Mouse (Mus musculus): Measurements from ENCODE around the gene Rasgef1b.

Gene Rasgef1b

DNA sequence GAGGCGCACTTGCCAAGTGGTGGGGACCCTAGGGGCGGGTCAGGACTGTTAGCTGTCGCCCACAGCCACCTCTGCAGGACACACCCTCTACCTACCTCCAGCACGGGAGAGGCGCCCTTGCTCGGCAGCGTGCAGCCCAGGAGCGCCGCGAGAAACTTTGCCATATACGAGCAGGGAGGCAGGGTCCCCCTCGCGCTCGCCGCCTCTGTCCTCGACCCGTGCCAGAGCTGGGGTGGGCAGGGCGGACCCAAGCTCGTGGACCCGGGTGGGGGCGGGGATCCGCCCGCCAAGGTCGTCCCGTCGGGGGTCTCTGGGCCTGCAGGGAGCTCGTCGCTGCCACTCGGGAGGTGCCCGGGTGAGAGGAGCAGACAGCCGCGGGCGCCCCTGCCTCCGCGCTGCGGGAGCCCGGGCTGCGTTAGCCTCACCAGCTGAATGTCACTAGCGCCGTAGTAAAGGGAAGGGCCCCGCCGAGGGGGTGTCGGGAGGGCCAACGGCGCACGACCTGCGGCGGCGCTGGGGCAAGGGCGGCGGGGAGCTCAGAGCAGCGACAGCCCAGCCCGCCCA, at the start of gene Rasgef1b:
TSS of gene Rasgef1b (minus strand) at position 417 of the 564 bp plus-strand sequence.
- DNase-seq = peak; percentile 68

DNA sequence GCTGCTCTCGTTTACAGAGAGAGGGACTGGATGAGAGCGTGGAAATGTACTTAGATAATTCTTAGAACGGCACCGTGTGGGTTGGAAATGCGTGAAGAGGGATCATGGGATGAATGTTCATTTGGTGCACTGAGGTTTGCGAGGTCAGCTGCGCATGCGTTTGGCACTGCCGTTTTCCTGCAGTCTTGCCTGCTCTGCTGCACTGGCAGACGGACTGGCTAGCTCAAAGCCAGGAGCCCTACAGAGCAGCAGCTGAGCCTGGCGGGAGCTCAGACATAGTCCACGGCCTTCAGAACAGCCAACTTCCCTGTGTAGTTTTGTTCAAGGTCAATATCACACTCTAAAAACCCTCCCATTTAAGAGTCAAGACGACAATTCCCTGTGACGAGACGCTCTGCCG, 46.5 kb upstream of the Rasgef1b start:
- DNase-seq = no peak

DNA sequence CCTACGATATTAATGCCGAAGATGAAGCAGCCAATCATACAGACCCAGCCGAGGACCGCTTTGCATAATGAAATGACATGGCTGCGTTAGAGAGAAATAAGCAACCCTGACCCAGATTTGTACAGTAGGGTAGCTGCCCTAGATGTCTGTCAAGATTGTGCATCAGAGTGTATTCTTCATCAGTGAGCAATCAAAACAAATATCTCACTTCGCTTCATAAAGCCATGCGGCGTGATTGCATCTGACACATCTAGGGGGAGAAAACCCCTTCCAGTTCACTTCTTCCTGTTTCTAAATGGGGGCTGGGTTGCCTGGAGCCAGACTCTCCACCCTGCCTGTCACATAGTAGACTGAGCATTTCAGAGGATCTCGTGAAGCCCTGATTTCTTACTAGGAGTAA, 44.4 kb upstream of the Rasgef1b start:
- no peak for DNase-seq

DNA sequence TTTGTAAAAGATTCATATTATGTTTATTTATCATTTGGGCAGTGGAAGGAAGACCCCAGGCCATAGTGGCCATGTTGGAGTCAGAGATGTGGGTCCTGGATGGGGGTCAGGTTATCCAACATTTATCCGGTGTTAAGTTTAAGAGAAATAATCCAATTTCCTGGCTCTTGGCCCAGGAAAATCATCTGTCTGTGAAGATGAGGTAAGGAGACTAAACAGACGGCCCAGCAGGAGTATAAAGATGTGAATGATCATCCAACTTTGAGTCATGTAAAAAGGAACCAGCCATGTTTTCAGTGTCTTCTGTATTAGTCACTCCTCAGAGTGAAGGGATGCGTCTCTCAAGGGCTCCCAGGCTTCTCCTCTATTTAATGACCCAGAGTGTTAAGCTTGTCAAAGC, 35.4 kb upstream of the Rasgef1b start:
- no peak for DNase-seq

DNA sequence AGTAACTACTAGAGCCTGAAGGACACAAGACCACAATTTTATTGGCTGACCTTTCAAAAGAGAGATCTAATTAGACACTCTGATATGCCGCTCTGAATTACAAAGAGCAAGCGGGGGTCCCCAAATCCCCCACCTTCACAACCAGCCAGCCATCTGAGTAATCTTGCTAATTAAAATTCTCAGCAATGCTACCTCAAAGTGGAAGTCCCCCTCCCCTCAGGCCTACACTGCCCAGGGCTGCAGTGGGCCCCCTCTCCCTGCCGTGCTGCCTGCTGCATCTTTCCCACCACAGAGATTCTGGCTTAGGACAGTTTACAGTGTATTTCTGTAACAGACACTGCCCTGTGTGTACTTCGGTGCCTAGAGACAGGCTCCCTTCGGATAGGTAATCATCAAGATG, 30.0 kb upstream of the Rasgef1b start:
- DNase-seq = no peak

DNA sequence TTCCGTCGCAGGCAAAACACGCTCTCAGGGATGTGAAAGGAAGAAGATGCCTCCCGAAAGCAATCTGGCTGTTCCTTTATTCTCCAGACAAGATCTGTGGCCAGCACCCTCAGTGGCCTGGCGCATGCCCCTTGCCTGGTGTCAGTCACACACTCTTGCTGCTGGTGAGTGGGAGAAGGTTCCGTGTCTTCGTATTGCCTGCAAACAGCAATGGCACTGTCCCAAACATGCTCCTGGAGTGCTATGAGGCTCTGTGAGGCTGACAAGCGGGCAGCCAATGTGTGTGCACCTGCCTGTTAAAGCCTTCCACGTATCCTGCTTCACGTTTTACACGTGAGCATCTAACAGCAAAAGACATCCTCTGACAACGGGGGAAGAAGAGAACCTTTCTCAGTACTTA, 25.0 kb upstream of the Rasgef1b start:
- no peak for DNase-seq

DNA sequence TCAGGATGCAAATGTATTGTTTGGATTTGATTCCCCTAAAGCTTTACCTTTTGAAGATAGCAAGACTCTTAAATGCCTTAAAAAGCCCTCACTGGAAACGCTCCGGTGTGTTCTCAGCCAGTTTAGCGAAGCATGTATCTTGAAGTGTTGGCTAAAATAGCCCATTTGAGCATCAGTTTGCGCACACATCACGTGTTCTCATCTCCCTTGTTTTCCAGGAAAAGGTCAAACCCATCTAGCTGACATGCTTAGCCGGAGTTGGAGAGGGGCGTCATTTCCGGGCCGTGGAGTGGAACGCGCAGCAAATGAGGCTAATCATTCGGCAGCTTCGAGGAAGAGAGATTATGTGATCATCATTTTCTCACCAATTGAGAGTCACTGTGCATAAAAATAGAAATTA, 24.5 kb upstream of the Rasgef1b start:
- DNase-seq = no peak

DNA sequence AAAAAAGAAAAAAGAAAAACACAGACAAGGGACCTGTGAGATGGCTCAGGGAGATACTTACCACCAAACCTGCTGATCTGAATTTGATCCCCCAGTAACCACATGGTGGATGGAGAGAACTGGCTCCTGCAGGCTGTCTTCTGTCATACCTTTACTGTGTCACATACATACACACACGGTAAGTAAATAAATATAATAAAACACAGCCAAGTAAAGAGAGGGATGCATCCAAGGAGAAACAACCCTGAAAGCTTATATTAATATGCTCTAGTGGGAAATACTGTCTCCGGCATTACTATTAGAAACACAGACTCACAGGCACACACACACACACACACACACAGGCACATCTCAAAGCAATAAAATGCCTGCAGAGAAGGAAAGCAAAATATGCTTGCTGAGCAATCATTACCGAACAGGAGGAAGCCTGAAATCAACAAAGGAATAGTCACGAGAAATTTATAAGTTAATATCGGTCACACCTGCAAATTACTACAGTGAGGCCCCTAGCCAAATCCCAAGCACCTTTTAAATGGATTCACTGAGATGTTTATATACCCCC, 23.9 kb upstream of the Rasgef1b start:
- DNase-seq = no peak

DNA sequence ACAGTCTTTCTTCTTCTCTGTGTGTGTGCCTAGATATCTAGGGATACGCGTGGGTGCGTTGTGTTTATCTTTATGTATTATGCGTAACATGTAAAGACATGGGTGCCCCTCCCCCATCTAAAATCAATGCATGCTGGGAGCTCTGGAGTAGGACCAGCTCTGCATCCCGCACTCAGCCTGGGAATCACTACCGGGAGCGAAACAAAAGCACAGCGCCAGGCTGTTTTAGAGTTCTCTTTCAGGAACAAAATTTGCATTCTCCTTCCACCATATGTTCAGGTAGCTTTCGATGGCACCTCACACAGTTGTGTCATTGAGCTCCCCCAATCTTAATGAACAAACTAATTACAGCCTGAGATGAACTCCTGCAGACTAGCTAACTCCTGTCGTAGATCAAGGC, 19.6 kb upstream of the Rasgef1b start:
- no peak for DNase-seq

DNA sequence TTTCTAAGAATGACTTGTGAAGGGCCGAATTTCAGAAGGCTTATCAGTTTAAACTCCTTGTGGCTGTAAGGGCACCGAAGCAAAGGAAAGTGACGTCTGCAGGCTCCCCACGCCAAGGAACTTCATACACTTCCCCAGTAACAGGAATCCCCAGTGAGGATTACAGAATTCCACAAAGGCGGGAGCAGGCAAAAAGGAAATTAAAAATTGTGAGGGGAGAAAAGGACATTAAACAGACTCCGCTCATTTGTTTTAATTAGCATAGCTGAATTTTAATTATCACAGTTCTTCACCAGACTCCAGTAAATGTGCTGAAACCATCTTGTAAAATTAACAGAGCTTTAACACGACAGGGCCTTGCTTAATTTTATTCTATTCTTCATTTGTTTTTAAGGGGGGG, 17.2 kb upstream of the Rasgef1b start:
- DNase-seq = no peak

DNA sequence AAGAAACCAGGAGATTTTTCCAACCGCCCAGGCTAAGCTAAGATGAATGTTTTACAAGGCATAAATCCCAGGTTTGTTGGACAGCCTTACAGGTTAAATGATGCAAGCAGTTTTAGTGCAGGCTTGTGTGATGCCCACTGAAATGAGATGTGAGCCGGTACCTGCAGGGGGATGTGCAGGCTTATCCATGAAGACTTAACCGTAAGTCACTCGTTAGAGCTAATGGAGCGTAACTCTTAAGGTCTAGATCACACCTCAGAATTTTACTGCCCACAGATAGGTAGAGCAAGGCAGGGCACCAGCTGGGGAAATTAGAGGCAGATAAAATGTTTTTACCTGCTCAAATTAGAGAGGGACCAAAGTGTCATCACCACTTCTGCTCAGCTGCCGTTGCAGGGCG, 14.0 kb upstream of the Rasgef1b start:
- no peak for DNase-seq

DNA sequence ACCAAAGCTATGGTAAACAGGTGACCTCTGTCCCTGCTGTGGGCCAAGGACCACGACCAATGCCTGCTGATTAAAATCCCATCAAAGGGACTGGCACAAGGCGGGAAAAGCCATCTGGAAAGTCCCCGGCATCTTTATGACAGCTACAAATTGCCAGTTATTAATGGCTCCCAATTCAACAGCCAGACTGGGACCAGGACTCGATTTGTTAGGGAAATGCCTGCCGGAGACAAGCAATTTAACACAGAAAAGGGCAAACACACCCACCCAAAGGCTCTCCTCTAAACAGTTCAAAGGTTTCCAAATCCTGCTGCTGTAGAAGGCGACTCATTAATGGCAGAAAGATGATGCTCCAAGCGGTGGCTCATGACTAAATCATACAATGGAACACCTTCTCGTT, 13.2 kb upstream of the Rasgef1b start:
- DNase-seq = no peak

DNA sequence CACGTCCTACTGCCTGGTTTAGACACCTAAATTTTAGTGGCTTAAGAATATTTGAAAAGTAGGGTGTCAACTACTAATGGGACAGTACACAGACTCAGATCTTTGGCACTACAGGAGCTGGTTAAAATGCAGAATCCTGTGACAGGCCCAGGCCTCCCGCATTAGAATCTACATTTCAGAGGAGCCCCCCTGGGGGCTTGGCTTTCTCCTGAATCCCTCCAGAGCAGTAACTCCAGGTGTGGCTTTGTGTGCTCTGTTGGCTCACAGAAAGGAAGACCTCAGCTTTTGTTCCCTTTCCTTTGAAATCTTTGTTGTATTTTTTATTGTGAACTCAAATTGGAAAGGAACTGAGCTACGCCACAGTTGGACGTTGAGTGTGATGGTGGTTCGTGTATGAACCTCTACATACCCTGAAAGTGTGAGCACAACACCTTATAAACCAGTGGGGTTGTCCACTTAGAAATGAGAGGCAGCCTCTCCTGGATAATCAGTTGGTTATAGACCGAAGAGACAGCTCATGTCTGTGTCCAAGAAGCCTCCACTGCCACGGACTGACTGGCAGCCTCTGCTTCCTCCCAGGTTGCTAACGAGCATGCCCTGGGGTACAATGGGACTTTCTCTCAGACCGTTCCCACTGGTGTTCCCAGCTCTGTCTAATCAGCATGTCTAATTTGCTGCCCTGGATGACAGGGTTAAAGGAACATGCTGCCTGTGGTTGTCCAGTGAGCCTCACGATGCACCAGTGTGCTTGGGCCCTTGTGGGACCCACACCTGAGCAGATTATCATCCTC, 9.3 kb upstream of the Rasgef1b start:
- no peak for DNase-seq

DNA sequence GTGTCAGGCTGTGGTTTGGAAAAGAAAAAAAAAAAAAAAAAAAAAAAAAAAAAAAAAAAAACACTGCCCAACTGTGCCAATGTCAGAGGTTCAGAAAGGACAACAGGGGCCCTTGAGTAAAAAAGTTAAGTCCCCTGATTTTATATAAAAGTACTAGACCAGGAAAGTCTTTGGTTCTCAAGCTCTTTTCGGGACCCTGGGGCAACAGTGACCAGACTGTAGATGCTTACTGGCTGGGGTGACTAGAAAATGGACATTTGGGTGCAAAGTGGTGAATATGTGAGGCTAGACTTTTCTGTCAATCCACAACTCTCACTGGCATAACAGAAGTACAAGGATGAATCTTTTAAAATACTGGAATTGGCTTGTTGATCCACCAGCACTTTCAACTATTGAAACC, 1.1 kb upstream of the Rasgef1b start:
- no peak for DNase-seq

DNA sequence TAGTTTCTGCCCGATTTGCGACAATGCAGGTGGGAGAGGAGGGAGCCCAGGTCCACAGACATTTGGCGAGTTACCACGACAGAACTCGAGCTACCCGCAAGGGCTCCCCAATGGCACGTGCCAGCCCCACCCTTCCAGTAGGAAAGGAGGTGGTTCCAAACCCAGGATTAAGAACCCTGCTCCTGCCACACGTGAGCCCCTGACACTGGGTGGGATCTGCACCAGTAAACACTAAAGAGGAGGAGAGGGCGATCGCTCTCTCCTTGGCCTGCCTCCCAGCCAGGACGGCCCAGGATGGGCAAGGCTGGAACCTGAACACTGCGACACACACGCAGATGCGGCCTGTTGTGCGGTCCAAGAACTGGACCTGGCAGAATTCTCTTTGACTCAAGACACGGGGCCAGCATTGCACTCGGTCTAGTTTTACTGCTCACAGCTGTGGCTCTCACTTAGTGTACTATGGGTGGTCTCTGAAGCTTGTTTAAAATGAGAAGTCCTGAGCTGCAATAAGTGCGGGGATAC, 557 bp upstream of the Rasgef1b start:
- DNase-seq = peak; percentile 14

DNA sequence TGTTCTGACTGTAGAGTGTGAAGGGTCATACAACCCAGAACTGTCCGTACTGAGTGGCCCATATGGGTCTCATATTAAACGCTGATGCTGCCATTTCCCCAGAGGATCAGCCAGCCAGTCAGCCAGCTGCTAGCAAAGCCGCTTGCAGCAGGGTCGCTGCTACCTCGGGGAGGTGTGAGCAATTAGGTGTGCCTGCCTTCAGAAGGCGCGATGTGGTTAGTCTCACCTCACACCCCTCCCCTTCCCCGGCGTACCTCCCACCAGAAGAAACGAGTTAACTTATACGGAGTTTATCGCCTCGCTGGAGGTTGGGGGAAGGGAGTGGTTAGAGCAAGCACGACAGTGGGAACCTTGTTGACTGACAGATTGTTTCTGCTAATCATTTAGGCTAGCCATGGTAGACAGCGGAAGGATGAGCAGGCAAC, 826 bp downstream of the Rasgef1b start:
- DNase-seq = no peak

DNA sequence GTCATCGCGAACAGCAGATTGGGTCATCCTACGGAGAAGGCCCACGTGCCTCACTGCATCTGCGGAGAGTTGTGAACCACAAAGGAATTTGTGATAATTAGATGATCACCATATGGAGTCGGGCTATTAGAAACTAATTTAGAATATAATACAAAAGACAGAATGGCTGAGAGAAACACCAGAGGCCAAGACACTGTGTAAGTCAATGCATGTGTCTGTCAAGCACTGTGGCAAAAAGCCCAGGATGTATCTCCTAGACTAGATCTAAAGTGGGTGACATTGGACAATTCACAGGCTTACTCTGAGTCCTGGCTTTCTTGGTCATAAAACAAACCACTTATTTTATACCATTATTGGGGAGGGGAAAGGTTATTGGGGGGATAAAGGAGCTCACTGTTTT, 4.9 kb downstream of the Rasgef1b start:
- no peak for DNase-seq

DNA sequence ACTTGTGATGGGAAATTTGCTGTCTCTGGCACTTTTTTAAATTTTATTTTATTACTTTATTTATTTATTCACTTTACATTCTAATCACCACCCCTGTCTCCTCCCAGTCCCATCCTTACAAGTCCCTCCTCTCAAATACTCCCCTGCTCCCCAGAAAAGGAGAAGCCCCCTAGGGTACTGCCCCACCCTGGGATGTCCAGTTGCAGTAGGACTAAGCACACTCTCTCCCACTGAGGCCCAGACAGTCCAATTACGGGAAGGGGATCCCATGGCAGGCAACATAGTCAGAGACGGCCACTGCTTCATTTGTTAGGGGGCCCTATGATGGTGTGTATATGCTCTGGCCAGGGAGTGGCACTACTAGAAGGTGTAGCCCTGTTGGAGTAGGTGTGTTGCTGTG, 6.6 kb downstream of the Rasgef1b start:
- no peak for DNase-seq

DNA sequence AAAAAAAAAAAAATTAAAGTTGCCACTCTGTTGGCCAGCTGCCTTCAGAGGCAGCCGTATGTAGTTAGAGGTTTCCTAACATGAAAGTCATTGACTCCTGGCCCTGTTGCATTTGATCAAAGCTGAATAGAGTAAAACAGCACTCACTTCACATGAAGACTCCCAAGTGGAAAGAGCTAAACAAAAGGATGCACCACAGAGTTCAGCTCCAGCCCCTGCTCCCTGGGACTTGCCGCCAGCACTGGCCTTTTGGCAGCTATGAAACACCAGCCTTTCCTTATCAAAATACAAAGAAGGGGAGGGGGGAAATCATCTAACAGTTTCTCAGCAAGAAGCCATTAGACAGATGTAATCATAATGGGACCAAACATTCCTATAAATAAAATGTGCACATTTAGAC, 8.3 kb downstream of the Rasgef1b start:
- no peak for DNase-seq

DNA sequence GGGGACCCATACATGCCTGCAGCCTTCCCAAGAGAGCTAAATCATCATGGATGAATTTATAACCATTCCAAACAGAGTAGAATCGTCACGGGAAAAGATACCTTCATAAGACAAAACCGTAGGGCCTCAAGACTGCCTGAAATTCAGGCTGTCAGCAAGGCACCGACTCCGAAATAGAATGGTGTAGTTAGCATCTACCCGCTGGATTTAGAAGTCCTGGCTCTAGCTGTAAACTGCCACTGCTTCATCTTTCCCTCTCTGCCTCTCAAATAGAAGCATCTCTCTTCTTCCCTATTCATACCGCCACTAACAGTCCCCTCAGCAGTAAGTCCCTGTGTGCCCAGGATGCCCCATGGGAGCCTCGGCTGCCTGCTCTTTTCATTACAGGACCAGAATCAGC, 10.9 kb downstream of the Rasgef1b start:
- no peak for DNase-seq

DNA sequence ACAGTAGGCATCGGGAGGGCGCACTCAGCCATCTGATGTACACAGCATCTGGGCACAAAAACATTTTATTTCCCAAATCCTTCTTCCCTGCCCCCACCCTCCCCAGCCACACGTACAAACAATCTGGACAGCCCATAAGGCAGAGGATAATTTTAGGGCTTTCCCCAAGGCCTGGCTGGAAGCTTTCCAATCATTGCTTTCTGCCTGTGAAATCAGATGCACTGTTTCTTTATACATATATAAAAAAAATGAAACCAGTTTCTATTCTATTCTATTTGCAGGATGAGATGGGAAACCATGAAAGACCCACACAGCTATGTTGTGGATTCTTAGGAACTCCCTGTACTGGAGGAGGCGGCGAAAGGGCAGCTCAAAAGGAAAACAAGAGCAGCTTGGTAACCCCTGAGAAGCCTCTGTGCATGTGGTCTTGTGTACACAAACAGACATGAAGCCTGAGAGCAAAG, 13.6 kb downstream of the Rasgef1b start:
- DNase-seq = no peak

DNA sequence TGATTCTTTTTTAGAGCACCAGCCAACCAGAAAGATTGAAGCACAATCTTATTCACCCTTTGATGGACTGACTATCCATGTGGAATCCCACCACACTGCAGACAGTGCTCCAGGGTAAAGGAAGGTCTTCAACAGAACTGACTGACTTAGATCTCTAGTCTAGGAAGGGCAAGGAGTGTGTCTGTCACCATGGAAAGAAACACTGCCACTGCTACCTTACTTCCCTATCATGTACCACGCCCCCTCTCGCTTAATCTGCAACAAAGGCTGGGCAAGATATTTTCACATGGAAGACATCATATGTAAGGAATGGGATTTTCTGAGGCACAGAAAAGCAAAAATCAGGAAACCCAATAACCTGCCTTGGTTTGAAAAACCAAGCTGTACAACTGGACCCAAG, 16.9 kb downstream of the Rasgef1b start:
- no peak for DNase-seq

DNA sequence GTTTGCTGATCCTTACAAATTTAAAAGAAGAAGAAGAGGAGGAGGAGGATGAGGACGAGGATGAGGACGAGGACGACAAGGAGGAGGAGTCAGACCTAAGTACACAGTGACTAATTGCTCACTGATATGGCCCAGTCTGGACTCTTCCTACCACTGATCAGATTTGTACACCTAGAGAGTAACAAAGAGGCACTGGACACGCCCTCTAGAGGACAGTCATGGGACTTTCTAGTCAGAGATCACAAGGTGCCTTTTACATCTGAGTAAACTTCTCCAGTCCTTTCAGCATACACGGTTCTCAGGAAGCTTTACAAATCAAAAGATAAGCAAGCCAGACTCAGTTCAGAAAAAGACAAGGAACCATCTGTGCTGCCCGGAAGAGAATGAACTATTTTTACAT, 20.2 kb downstream of the Rasgef1b start:
- DNase-seq = peak; percentile 30

DNA sequence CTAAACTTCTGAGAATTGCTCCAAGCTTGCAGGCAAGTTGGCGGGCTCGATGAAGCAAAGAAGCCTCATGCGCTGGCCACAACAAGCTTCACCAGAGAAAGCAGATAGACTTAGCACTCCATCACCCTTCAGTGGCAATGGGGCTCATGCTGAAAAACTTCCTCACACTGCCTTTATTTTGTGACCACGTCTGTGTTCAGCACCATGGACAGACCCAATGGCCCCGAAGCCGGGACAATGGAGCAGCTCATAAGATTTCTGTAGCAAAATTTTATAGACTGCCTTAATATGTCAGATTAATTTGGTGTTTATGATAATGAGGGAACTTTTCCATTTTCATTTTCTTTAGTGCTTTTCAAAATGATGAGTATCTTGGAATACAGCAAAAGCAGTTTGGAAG, 21.6 kb downstream of the Rasgef1b start:
- peak; percentile 9 for DNase-seq

Measured in kidney, adult 9 months (tissue).